Mouse (Mus musculus) MEL (cell line): ENCODE measurements at regions not wholly inside any gene's neighbourhood (a gene's known extent, or its start where the extent isn't known, plus 50 kb on each side); places are given as distances from the start of the nearest gene placed in this dataset.

Experiments used
- DNase-seq: peaks from one replicate; pipeline ENCODE4 v3.0.0; 2011; ENCODE audit warnings: low read depth, low spot score
- H3K27ac ChIP-seq: 2 replicates; pipeline ENCODE4 v1.5.1; 2012; ENCODE audit warnings: low read depth, mild to moderate bottlenecking, control low read depth, low read length, moderate library complexity; ENCODE audit not compliant: control insufficient read depth
- H3K27me3 ChIP-seq, 2 experiments: fragments of 150-350 bp in 1 of 2; sonication (generic) in 1 of 2; 2 replicates each; pipeline ENCODE4 v1.6.1; 2012; ENCODE audit warnings: low read length in 2 of 2, mild to moderate bottlenecking in 2 of 2, improper control_type of control experiment in 1 of 2, moderate library complexity in 1 of 2; ENCODE audit not compliant: insufficient read depth in 2 of 2, control insufficient read depth in 1 of 2
- H3K36me3 ChIP-seq, 2 experiments: 2 replicates each; pipeline ENCODE4 v1.6.1; 2012 to 2014; ENCODE audit warnings: low read length in 2 of 2, improper control_type of control experiment in 1 of 2, inconsistent platforms in 1 of 2, mild to moderate bottlenecking in 1 of 2; ENCODE audit not compliant: insufficient read depth in 2 of 2, control insufficient read depth in 1 of 2
- H3K4me1 ChIP-seq, 2 experiments: fragments of 150-350 bp in 1 of 2; sonication (generic) in 1 of 2; 2 replicates each; pipeline ENCODE4 v1.6.1; 2012; ENCODE audit warnings: low read length in 2 of 2, improper control_type of control experiment in 1 of 2, mild to moderate bottlenecking in 1 of 2; ENCODE audit not compliant: insufficient read depth in 2 of 2, control insufficient read depth in 1 of 2
- H3K4me3 ChIP-seq, 2 experiments: fragments of 150-350 bp in 1 of 2; sonication (generic) in 1 of 2; 2 replicates each; pipeline ENCODE4 v1.5.1; 2012; ENCODE audit warnings: low read depth in 2 of 2, low read length in 2 of 2, mild to moderate bottlenecking in 2 of 2, moderate library complexity in 2 of 2, control low read depth in 1 of 2, improper control_type of control experiment in 1 of 2; ENCODE audit not compliant: control insufficient read depth in 1 of 2, insufficient read depth in 1 of 2
- H3K79me2 ChIP-seq: 2 replicates; pipeline ENCODE4 v1.6.1; 2012; ENCODE audit warnings: mild to moderate bottlenecking, low read length, moderate library complexity; ENCODE audit not compliant: control insufficient read depth, poor library complexity, insufficient read depth
- H3K9ac ChIP-seq: 2 replicates; pipeline ENCODE4 v1.6.1; 2012; ENCODE audit warnings: low read depth, mild to moderate bottlenecking, control low read depth, low read length, moderate library complexity; ENCODE audit not compliant: control insufficient read depth, poor library complexity, severe bottlenecking
- H3K9me3 ChIP-seq: fragments of 150-350 bp; sonication (generic); replicated peaks from 2 replicates; pipeline ENCODE4 v1.6.1; 2012; ENCODE audit warnings: mild to moderate bottlenecking, low read length, improper control_type of control experiment, moderate library complexity; ENCODE audit not compliant: insufficient read depth
- CHD1 ChIP-seq: IDR thresholded peaks from 2 replicates; pipeline ENCODE4 v1.6.1; 2012; ENCODE audit warnings: low read depth, mild to moderate bottlenecking, inconsistent platforms, low read length, improper control_type of control experiment
- CTCF ChIP-seq, 3 experiments: IDR thresholded peaks in 2 of 3; conservative IDR thresholded peaks in 1 of 3; 2 replicates each; pipeline ENCODE4 v1.5.1; 2011 to 2012; ENCODE audit warnings: low read length in 3 of 3, low read depth in 2 of 3, mild to moderate bottlenecking in 2 of 3, improper control_type of control experiment in 1 of 3, inconsistent platforms in 1 of 3, mixed read lengths in 1 of 3, moderate library complexity in 1 of 3; ENCODE audit not compliant: control insufficient read depth in 1 of 3, insufficient read depth in 1 of 3, poor library complexity in 1 of 3, severe bottlenecking in 1 of 3
- ELF1 ChIP-seq: IDR thresholded peaks from 2 replicates; pipeline ENCODE4 v1.6.1; 2014; ENCODE audit warnings: low read depth, mild to moderate bottlenecking, inconsistent platforms, low read length, improper control_type of control experiment, moderate library complexity
- GATA1 ChIP-seq: IDR thresholded peaks from 2 replicates; pipeline ENCODE4 v1.6.1; 2011; ENCODE audit warnings: low read depth, low read length, improper control_type of control experiment
- JUND ChIP-seq: IDR thresholded peaks from 2 replicates; pipeline ENCODE4 v1.6.1; 2011; ENCODE audit warnings: low read depth, mild to moderate bottlenecking, improper control_type of control experiment, low read length
- KAT2A ChIP-seq: conservative IDR thresholded peaks from 2 replicates; pipeline ENCODE4 v1.6.1; 2012; ENCODE audit warnings: low read depth, low read length, improper control_type of control experiment, inconsistent platforms
- MAX ChIP-seq: IDR thresholded peaks from 2 replicates; pipeline ENCODE4 v1.6.1; 2011; ENCODE audit warnings: low read length, improper control_type of control experiment
- MAZ ChIP-seq: IDR thresholded peaks from 2 replicates; pipeline ENCODE4 v1.6.1; 2012; ENCODE audit warnings: low read depth, mild to moderate bottlenecking, inconsistent platforms, low read length, improper control_type of control experiment
- MEF2A ChIP-seq: IDR thresholded peaks from 2 replicates; pipeline ENCODE4 v1.6.1; 2014; ENCODE audit warnings: low read depth, mild to moderate bottlenecking, inconsistent platforms, low read length, improper control_type of control experiment; ENCODE audit not compliant: poor library complexity, insufficient replicate concordance, severe bottlenecking; ENCODE audit errors: extremely low read depth
- NELFE ChIP-seq: IDR thresholded peaks from 2 replicates; pipeline ENCODE4 v1.6.1; 2011; ENCODE audit warnings: low read depth, low read length, improper control_type of control experiment
- POLR2A ChIP-seq, 2 experiments: IDR thresholded peaks; 2 replicates each; pipeline ENCODE4 v1.6.1; 2011 to 2012; ENCODE audit warnings: low read length in 2 of 2, mild to moderate bottlenecking in 2 of 2, control low read depth in 1 of 2, improper control_type of control experiment in 1 of 2, low read depth in 1 of 2, moderate library complexity in 1 of 2; ENCODE audit not compliant: control insufficient read depth in 1 of 2, insufficient read depth in 1 of 2, poor library complexity in 1 of 2
- POLR2AphosphoS5 ChIP-seq: IDR thresholded peaks from 2 replicates; pipeline ENCODE4 v1.6.1; 2012; ENCODE audit warnings: low read depth, borderline replicate concordance, mild to moderate bottlenecking, inconsistent platforms, low read length, moderate library complexity, mixed read lengths
- RAD21 ChIP-seq: IDR thresholded peaks from 2 replicates; pipeline ENCODE4 v1.6.1; 2011; ENCODE audit warnings: mild to moderate bottlenecking, low read depth, low read length, improper control_type of control experiment
- SMC3 ChIP-seq: IDR thresholded peaks from 2 replicates; pipeline ENCODE4 v1.6.1; 2011; ENCODE audit warnings: low read depth, low read length, improper control_type of control experiment
- TCF12 ChIP-seq: IDR thresholded peaks from 2 replicates; pipeline ENCODE4 v1.6.1; 2014; ENCODE audit warnings: low read depth, mild to moderate bottlenecking, inconsistent platforms, low read length, improper control_type of control experiment, moderate library complexity
- UBTF ChIP-seq: IDR thresholded peaks from 2 replicates; pipeline ENCODE4 v1.6.1; 2012; ENCODE audit warnings: low read depth, mild to moderate bottlenecking, inconsistent platforms, low read length, improper control_type of control experiment, moderate library complexity, borderline replicate concordance; ENCODE audit not compliant: insufficient read depth
- USF1 ChIP-seq: IDR thresholded peaks from 2 replicates; pipeline ENCODE4 v1.6.1; 2014; ENCODE audit warnings: low read depth, mild to moderate bottlenecking, inconsistent platforms, low read length, improper control_type of control experiment, moderate library complexity
- USF2 ChIP-seq, 2 experiments: IDR thresholded peaks; 2 replicates each; pipeline ENCODE4 v1.6.1; 2011 to 2012; ENCODE audit warnings: improper control_type of control experiment in 2 of 2, low read length in 2 of 2, borderline replicate concordance in 1 of 2, inconsistent platforms in 1 of 2, low read depth in 1 of 2, mild to moderate bottlenecking in 1 of 2; ENCODE audit not compliant: insufficient read depth in 1 of 2
- ZKSCAN1 ChIP-seq: IDR thresholded peaks from 2 replicates; pipeline ENCODE4 v1.6.1; 2012; ENCODE audit warnings: low read depth, mild to moderate bottlenecking, inconsistent platforms, low read length, improper control_type of control experiment, moderate library complexity
- ZNF384 ChIP-seq: IDR thresholded peaks from 2 replicates; pipeline ENCODE4 v1.6.1; 2012; ENCODE audit warnings: low read depth, mild to moderate bottlenecking, inconsistent platforms, low read length, improper control_type of control experiment

DNA sequence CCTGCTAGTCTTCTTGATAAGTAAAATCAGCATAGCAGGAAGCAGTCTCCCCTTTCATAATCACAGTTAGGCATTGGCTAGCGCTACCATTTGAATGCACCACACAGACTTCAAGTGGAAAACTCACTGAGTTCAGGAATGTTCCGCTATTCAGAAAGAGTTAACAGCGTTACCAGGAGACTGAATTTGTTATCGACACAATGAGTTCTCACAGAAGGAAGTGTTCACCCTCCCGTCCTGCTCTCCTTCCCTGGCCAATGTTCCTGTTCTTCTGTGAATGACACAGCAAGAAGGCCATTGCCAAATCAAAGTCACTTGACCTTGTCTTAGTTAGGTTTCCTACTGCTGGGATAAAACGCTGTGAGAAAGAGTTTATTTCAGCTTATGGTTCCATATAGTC is 261.6 kb upstream of the Ank start:
- no peak for DNase-seq
- Histone ChIP-seq H3K36me3 (no peaks in the 10 kb centered on the region), H3K79me2 (no peaks in the 10 kb centered on the region), H3K9me3 (no peaks in the 10 kb centered on the region; the same call in 1 of the 2 replicates), H3K9ac (no peak overlapping the region), H3K4me3 (no peak overlapping the region), H3K27ac (no peak overlapping the region), H3K27me3 (no peaks in the 10 kb centered on the region), H3K4me1 (no peaks in the 10 kb centered on the region)
- TF ChIP-seq POLR2AphosphoS5 = no peak
- no peak for TF ChIP-seq GATA1
- no peak for TF ChIP-seq SMC3
- no peak for TF ChIP-seq RAD21

- Histone ChIP-seq H3K36me3 (no peaks in the 10 kb centered on the region), H3K4me1 (no peaks in the 10 kb centered on the region), H3K4me3 (no peak overlapping the region), H3K9me3 (no peaks in the 10 kb centered on the region; the same call in 1 of the 2 replicates), H3K27ac (no peak overlapping the region), H3K9ac (no peak overlapping the region), H3K79me2 (no peaks in the 10 kb centered on the region), H3K27me3 (no peaks in the 10 kb centered on the region)
- no peak for TF ChIP-seq CTCF (IDR thresholded peaks at IDR 0.05 in 2 of 3, conservative IDR thresholded peaks at IDR 0.05 in 1 of 3; ENCODE audit: control insufficient read depth in 1 of 3, insufficient read depth in 1 of 3, low read depth in 2 of 3, low read length in 3 of 3, poor library complexity in 1 of 3, severe bottlenecking in 1 of 3)
- TF ChIP-seq JUND = no peak
- no peak for TF ChIP-seq ZNF384
- no peak for TF ChIP-seq USF1
- no peak for TF ChIP-seq UBTF
- TF ChIP-seq USF2 (IDR thresholded peaks at IDR 0.05; ENCODE audit: borderline replicate concordance in 1 of 2, insufficient read depth in 1 of 2, low read depth in 1 of 2, low read length in 2 of 2) = no peak
- no peak for TF ChIP-seq MEF2A
- TF ChIP-seq TCF12 = no peak
- TF ChIP-seq ZKSCAN1 = no peak
- no peak for TF ChIP-seq SMC3
- TF ChIP-seq MAX = no peak
- TF ChIP-seq CHD1 = no peak
- no peak for TF ChIP-seq NELFE
- TF ChIP-seq POLR2A (IDR thresholded peaks at IDR 0.05; ENCODE audit: control insufficient read depth in 1 of 2, insufficient read depth in 1 of 2, low read depth in 1 of 2, low read length in 2 of 2, poor library complexity in 1 of 2) = no peak
- DNase-seq = no peak
Measured at GRCm38 (mm10) chr15:27207446-27207845, 259.0 kb upstream of the Ank start.

DNA sequence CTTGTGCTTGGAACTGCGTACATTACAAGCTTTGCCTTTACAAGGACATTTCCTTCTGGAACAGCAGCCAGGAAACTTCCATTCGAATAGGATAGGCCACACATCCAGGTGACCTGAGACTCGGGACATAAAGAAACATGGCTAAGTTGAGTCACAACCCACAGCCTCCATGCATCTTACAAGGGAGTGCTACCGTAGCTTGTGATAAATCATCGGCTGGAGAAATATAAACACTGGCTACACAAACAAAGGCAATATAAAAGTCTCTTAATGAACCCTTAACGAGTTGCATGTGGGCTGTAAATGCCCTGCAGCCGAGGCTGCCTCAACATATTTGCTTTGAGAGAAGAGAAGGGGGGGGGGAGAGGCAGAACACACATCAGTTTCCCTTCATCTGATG is 250.1 kb upstream of the Ank start:
- H3K4me3 ChIP-seq = no peak overlapping the region
- no peak for DNase-seq
- no peak overlapping the region for H3K27ac ChIP-seq
- no peaks in the 10 kb centered on the region for H3K4me1 ChIP-seq
- no peaks in the 10 kb centered on the region for H3K9me3 ChIP-seq
- H3K36me3 ChIP-seq = no peaks in the 10 kb centered on the region
- TF ChIP-seq KAT2A = no peak
- no peak for TF ChIP-seq UBTF
- TF ChIP-seq GATA1 = no peak
- TF ChIP-seq MAZ = no peak
- no peak for TF ChIP-seq CHD1
- TF ChIP-seq ELF1 = no peak
- H3K27me3 ChIP-seq = no peaks in the 10 kb centered on the region
- no peaks in the 10 kb centered on the region for H3K79me2 ChIP-seq
- no peak overlapping the region for H3K9ac ChIP-seq
